Mouse (Mus musculus) lung, adult 2 months (tissue): ENCODE measurements around the gene Sdhaf2.

ENCODE experiments used
- CTCF ChIP-seq: fragments of 200-500 bp; IDR thresholded peaks from 2 replicates; pipeline ENCODE4 v1.5.1; 2011; ENCODE audit warnings: mild to moderate bottlenecking, low read length, control low read depth; ENCODE audit not compliant: insufficient read depth
- POLR2A ChIP-seq: fragments of 200-500 bp; IDR thresholded peaks from 2 replicates; pipeline ENCODE4 v1.6.1; 2011; ENCODE audit warnings: low read depth, mild to moderate bottlenecking, control low read depth, low read length, borderline replicate concordance; ENCODE audit errors: extremely low read depth

DNA sequence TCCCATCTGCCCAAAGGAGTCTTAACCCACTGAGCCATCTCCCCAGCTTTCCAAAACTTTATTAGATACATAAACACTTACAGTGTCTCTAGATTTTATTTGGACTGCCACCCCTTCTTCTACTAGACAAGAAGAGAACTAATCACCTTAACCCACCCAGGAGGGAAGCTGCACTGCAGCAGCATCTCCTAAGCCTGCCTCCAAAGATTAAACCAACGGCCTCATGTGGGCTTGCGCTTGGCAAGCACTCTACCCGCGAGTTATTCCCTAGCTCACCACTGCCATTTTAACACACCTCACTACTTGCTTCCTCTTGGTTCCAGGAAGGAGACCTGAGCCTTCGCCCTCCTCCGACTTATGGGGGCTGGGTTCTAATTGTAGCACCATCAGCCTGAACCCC is 38.3 kb upstream of the Sdhaf2 start:
- TF ChIP-seq CTCF, result no peak
- no peak for TF ChIP-seq POLR2A
